Mouse (Mus musculus): ENCODE results near the gene Dlgap4. TPM values are rescaled to one million over a fixed set of nuclear protein-coding genes. Genes with fewer than 3 reads are reported as not detected.

Gene Dlgap4
- polyA plus RNA-seq, 1 experiment from 2014 or later, result 121 TPM

GRCm38 (mm10) chr2:156743248-156743647 is 129.7 kb downstream of the Dlgap4 start:
- 72% methylated on average over 3 of the region's 3 CpGs for WGBS
- Histone ChIP-seq H3K9ac (ENCODE audit: low read length) (no peak overlapping the region), H3K27me3 (ENCODE audit: control insufficient read depth, insufficient read depth, low read length) (no peaks in the 10 kb centered on the region), H3K4me3 (ENCODE audit: low read depth, low read length) (no peak overlapping the region), H3K9me3 (ENCODE audit: control insufficient read depth, low read length) (no peaks in the 10 kb centered on the region), H3K27ac (replicated peaks; ENCODE audit: low read depth, low read length) (no peak overlapping the region), H3K36me3 (ENCODE audit: control insufficient read depth, insufficient read depth, low read length) (no peaks in the 10 kb centered on the region; the same call in none of the 2 replicates), H3K4me2 (ENCODE audit: low read depth, severe bottlenecking) (no peak overlapping the region), H3K4me1 (ENCODE audit: control insufficient read depth, insufficient read depth, low read length) (peaks cover 10% of the 10 kb centered on the region)
- no peak for DNase-seq (ENCODE audit: low spot score)
- ATAC-seq (ENCODE audit: insufficient number of reproducible peaks, low FRiP score, low TSS enrichment, low read depth), result no peak

GRCm38 (mm10) chr2:156744414-156744813 is 130.9 kb downstream of the Dlgap4 start:
- ATAC-seq (ENCODE audit: insufficient number of reproducible peaks, low FRiP score, low TSS enrichment, low read depth), result no peak
- H3K9me3 ChIP-seq (ENCODE audit: control insufficient read depth, low read length), result no peaks in the 10 kb centered on the region
- H3K4me1 ChIP-seq (ENCODE audit: control insufficient read depth, insufficient read depth, low read length), result peaks cover 10% of the 10 kb centered on the region

GRCm38 (mm10) chr2:156747315-156747714 is 133.8 kb downstream of the Dlgap4 start:
- 98% methylated on average over 3 of the region's 3 CpGs for WGBS
- Histone ChIP-seq H3K4me2 (ENCODE audit: low read depth, severe bottlenecking) (no peak overlapping the region), H3K27ac (replicated peaks; ENCODE audit: low read depth, low read length) (no peak overlapping the region), H3K4me3 (ENCODE audit: low read depth, low read length) (no peak overlapping the region), H3K27me3 (ENCODE audit: control insufficient read depth, insufficient read depth, low read length) (no peaks in the 10 kb centered on the region), H3K9ac (ENCODE audit: low read length) (no peak overlapping the region), H3K4me1 (ENCODE audit: control insufficient read depth, insufficient read depth, low read length) (peaks cover 4% of the 10 kb centered on the region), H3K9me3 (ENCODE audit: control insufficient read depth, low read length) (no peaks in the 10 kb centered on the region), H3K36me3 (ENCODE audit: control insufficient read depth, insufficient read depth, low read length) (peaks cover 14% of the 10 kb centered on the region)
- ATAC-seq (ENCODE audit: insufficient number of reproducible peaks, low FRiP score, low TSS enrichment, low read depth) (no peak), DNase-seq (ENCODE audit: low spot score) (no peak)

More at GRCm38 (mm10) chr2:156744414-156744813, 130.9 kb downstream of the Dlgap4 start:
- Histone ChIP-seq H3K4me3 (ENCODE audit: low read depth, low read length) (no peak overlapping the region), H3K36me3 (ENCODE audit: control insufficient read depth, insufficient read depth, low read length) (peaks cover 3% of the 10 kb centered on the region), H3K4me2 (ENCODE audit: low read depth, severe bottlenecking) (no peak overlapping the region), H3K9ac (ENCODE audit: low read length) (no peak overlapping the region), H3K27me3 (ENCODE audit: control insufficient read depth, insufficient read depth, low read length) (no peaks in the 10 kb centered on the region), H3K27ac (replicated peaks; ENCODE audit: low read depth, low read length) (no peak overlapping the region)
- no peak for DNase-seq (ENCODE audit: low spot score)
- 92% methylated on average over 5 of the region's 5 CpGs for WGBS

GRCm38 (mm10) chr2:156749687-156750086 is 136.2 kb downstream of the Dlgap4 start:
- 94% methylated on average over 8 of the region's 8 CpGs for WGBS
- Histone ChIP-seq H3K27ac (replicated peaks; ENCODE audit: low read depth, low read length) (no peak overlapping the region), H3K9ac (ENCODE audit: low read length) (no peak overlapping the region), H3K4me3 (ENCODE audit: low read depth, low read length) (no peak overlapping the region), H3K27me3 (ENCODE audit: control insufficient read depth, insufficient read depth, low read length) (no peaks in the 10 kb centered on the region), H3K4me1 (ENCODE audit: control insufficient read depth, insufficient read depth, low read length) (no peaks in the 10 kb centered on the region), H3K4me2 (ENCODE audit: low read depth, severe bottlenecking) (no peak overlapping the region), H3K36me3 (ENCODE audit: control insufficient read depth, insufficient read depth, low read length) (peaks cover 14% of the 10 kb centered on the region), H3K9me3 (ENCODE audit: control insufficient read depth, low read length) (no peaks in the 10 kb centered on the region)
- DNase-seq (ENCODE audit: low spot score) (no peak), ATAC-seq (ENCODE audit: insufficient number of reproducible peaks, low FRiP score, low TSS enrichment, low read depth) (no peak)

GRCm38 (mm10) chr2:156756937-156757336 is 143.4 kb downstream of the Dlgap4 start:
- Histone ChIP-seq H3K9me3 (ENCODE audit: control insufficient read depth, low read length) (no peaks in the 10 kb centered on the region; the same call in 1 of the 2 replicates), H3K4me3 (ENCODE audit: low read depth, low read length) (no peak overlapping the region), H3K4me2 (ENCODE audit: low read depth, severe bottlenecking) (no peak overlapping the region), H3K36me3 (ENCODE audit: control insufficient read depth, insufficient read depth, low read length) (peaks cover 43% of the 10 kb centered on the region), H3K4me1 (ENCODE audit: control insufficient read depth, insufficient read depth, low read length) (no peaks in the 10 kb centered on the region), H3K27ac (replicated peaks; ENCODE audit: low read depth, low read length) (no peak overlapping the region), H3K27me3 (ENCODE audit: control insufficient read depth, insufficient read depth, low read length) (no peaks in the 10 kb centered on the region), H3K9ac (ENCODE audit: low read length) (no peak overlapping the region)
- DNase-seq (ENCODE audit: low spot score), result no peak
- 95% methylated on average over 9 of the region's 9 CpGs for WGBS
- no peak for ATAC-seq (ENCODE audit: insufficient number of reproducible peaks, low FRiP score, low TSS enrichment, low read depth)

GRCm38 (mm10) chr2:156760843-156761505 is 147.5 kb downstream of the Dlgap4 start:
- H3K27me3 ChIP-seq (ENCODE audit: control insufficient read depth, insufficient read depth, low read length), result no peaks in the 10 kb centered on the region
- H3K4me2 ChIP-seq (ENCODE audit: low read depth, severe bottlenecking), result no peak overlapping the region
- H3K4me1 ChIP-seq (ENCODE audit: control insufficient read depth, insufficient read depth, low read length), result no peaks in the 10 kb centered on the region
- no peak overlapping the region for H3K9ac ChIP-seq (ENCODE audit: low read length)
- 86% methylated on average over 5 of the region's 5 CpGs for WGBS
- no peak for ATAC-seq (ENCODE audit: insufficient number of reproducible peaks, low FRiP score, low TSS enrichment, low read depth)
- no peak overlapping the region for H3K27ac ChIP-seq (replicated peaks; ENCODE audit: low read depth, low read length)
- H3K9me3 ChIP-seq (ENCODE audit: control insufficient read depth, low read length), result no peaks in the 10 kb centered on the region; the same call in 1 of the 2 replicates
- DNase-seq (ENCODE audit: low spot score), result no peak
- peaks cover 52% of the 10 kb centered on the region for H3K36me3 ChIP-seq (ENCODE audit: control insufficient read depth, insufficient read depth, low read length)
- no peak overlapping the region for H3K4me3 ChIP-seq (ENCODE audit: low read depth, low read length)

GRCm38 (mm10) chr2:156761521-156762278 is 148.2 kb downstream of the Dlgap4 start:
- ATAC-seq (ENCODE audit: insufficient number of reproducible peaks, low FRiP score, low TSS enrichment, low read depth), result no peak
- Histone ChIP-seq H3K36me3 (ENCODE audit: control insufficient read depth, insufficient read depth, low read length) (peaks cover 45% of the 10 kb centered on the region), H3K27me3 (ENCODE audit: control insufficient read depth, insufficient read depth, low read length) (no peaks in the 10 kb centered on the region), H3K9ac (ENCODE audit: low read length) (no peak overlapping the region), H3K27ac (replicated peaks; ENCODE audit: low read depth, low read length) (no peak overlapping the region), H3K9me3 (ENCODE audit: control insufficient read depth, low read length) (no peaks in the 10 kb centered on the region; the same call in 1 of the 2 replicates), H3K4me3 (ENCODE audit: low read depth, low read length) (no peak overlapping the region), H3K4me1 (ENCODE audit: control insufficient read depth, insufficient read depth, low read length) (no peaks in the 10 kb centered on the region), H3K4me2 (ENCODE audit: low read depth, severe bottlenecking) (no peak overlapping the region)
- DNase-seq (ENCODE audit: low spot score), result no peak
- WGBS, result 93% methylated on average over 17 of the region's 17 CpGs

GRCm38 (mm10) chr2:156762499-156762898 is 149.0 kb downstream of the Dlgap4 start:
- Histone ChIP-seq H3K27me3 (ENCODE audit: control insufficient read depth, insufficient read depth, low read length) (no peaks in the 10 kb centered on the region), H3K9me3 (ENCODE audit: control insufficient read depth, low read length) (no peaks in the 10 kb centered on the region; the same call in 1 of the 2 replicates), H3K36me3 (ENCODE audit: control insufficient read depth, insufficient read depth, low read length) (peaks cover 37% of the 10 kb centered on the region), H3K27ac (replicated peaks; ENCODE audit: low read depth, low read length) (no peak overlapping the region), H3K9ac (ENCODE audit: low read length) (no peak overlapping the region), H3K4me2 (ENCODE audit: low read depth, severe bottlenecking) (no peak overlapping the region), H3K4me3 (ENCODE audit: low read depth, low read length) (no peak overlapping the region), H3K4me1 (ENCODE audit: control insufficient read depth, insufficient read depth, low read length) (no peaks in the 10 kb centered on the region)
- DNase-seq (ENCODE audit: low spot score) (no peak), ATAC-seq (ENCODE audit: insufficient number of reproducible peaks, low FRiP score, low TSS enrichment, low read depth) (no peak)
- WGBS, result 83% methylated on average over 21 of the region's 21 CpGs

Measured in limb, embryonic 11.5 days (tissue).